Mouse (Mus musculus) neutrophil, adult 5-6 weeks (primary cell): Measurements from ENCODE around the gene Ugt8a. TPM values are rescaled to one million over a fixed set of nuclear protein-coding genes. Genes with fewer than 3 reads are reported as not detected.

ENCODE experiments used
- ATAC-seq: fragments of 151-379, 151-347 bp; 2 replicates; pipeline ENCODE4 v1.8.0; 2017; ENCODE audit warnings: mild to moderate bottlenecking, moderate TSS enrichment; ENCODE audit not compliant: insufficient number of reproducible peaks, poor library complexity, low FRiP score, severe bottlenecking; ENCODE audit errors: extremely low read depth
- total RNA-seq: library from RNA; stranded (forward); fragments of 200-1000 nt; gene quantifications from 2 replicates; pipeline ENCODE4 v1.2.3, GENCODE M21; 2017

The Ugt8a gene
- total RNA-seq, result not detected in 2 replicates

GRCm38 (mm10) chr3:125938092-125938755 is at the start of gene Ugt8a:
Ugt8a (minus strand) TSS chr3:125938619.
- no peak for ATAC-seq

DNA sequence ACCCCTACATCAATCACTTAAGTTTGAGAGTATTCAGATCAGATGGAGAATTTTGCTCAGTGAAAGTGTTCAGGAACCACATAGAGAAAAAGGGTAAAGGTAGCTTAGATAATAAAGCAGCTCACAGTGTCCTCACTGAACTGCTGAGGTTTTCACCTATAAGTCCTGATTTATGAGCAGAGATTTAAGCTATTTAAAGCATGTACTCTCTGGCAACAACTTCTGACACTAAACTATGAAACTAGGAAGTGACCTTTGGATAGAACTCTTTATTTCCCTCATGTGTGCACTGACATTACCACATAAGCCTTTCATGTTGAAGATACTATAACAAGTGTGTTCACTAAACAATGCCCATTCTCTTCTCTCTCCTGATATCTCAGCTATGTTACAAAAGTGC is 48.2 kb upstream of the Ugt8a start:
- no peak for ATAC-seq

GRCm38 (mm10) chr3:125983707-125984420 is 45.4 kb upstream of the Ugt8a start:
- ATAC-seq, result no peak

- ATAC-seq, result no peak
Measured at GRCm38 (mm10) chr3:125979475-125979874, 41.1 kb upstream of the Ugt8a start.

DNA sequence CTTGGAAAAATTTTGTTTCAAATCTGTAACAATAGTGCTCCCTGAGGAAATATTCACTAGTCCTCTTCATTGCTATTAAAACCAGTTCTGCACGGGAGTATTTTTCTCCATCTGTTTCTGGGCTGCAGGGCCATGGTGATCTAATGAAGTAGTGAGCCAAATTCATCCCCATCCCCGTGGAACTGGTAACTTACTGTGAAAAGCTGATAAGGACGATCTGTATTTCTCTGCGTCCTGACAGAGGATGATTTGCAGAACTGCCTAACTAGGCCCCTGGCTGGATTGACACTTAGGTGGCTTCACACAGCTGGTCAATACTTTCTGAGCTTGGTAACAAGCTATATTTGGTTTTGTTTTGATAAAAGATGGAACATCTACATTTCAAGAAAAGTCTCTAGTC is 37.5 kb upstream of the Ugt8a start:
- no peak for ATAC-seq

- no peak for ATAC-seq
Measured at GRCm38 (mm10) chr3:125969458-125969857, 31.0 kb upstream of the Ugt8a start.

DNA sequence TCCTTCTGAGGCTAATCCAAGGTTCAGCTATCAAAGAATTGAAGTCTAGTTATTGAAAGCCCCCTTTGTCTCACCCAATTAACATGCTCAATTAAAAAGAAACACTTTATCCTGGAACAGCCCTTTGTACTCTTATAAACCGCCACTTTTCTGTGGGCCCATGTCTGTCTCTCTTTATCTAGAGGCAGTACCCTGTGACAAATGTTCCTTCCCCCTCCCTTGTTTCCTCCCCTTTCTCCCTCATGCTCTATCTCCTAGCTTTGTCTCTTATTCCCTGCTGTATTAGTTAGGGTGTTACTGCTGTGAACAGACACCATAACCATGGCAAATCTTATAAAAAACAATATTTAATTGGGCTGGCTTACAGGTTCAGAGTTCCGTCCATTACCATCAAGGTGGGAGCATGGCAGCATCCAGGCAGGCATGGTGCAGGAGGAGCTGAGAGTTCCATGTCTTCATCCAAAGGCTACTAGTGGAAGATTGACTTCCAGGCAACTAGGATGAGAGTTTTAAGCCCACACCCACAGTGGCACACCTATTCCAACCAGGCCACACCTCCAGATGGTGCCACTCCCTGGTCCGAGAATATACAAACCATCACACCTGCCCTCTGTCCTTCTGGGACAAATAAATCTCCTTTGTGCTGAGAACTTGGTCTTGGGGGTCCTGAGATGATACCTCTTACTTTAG is 17.9 kb upstream of the Ugt8a start:
- ATAC-seq, result no peak

DNA sequence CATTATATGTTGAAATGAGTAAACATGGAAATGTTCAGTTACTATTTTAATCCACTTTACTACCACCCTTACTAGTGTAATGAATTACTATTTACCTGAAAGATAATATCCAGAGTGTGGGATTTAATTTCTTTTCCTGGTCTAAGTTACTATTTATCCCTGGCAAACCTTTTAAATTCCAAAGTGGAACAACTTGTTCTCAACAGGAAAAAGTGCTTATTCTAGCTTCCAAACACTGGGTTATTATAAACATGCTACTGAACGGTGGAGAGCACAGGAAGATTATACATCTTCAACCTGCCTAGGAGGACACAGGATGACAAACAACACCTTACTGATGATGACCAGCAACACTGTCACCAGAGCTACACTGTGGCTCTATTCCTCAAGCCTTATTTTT is 16.5 kb upstream of the Ugt8a start:
- no peak for ATAC-seq

GRCm38 (mm10) chr3:125940811-125941210 is 2.4 kb upstream of the Ugt8a start:
- ATAC-seq, result no peak

GRCm38 (mm10) chr3:125938756-125939109 is 314 bp upstream of the Ugt8a start:
- no peak for ATAC-seq

GRCm38 (mm10) chr3:125937536-125938091 is 805 bp downstream of the Ugt8a start:
- no peak for ATAC-seq

- ATAC-seq, result no peak
Measured at GRCm38 (mm10) chr3:125935796-125936195, 2.6 kb downstream of the Ugt8a start.

DNA sequence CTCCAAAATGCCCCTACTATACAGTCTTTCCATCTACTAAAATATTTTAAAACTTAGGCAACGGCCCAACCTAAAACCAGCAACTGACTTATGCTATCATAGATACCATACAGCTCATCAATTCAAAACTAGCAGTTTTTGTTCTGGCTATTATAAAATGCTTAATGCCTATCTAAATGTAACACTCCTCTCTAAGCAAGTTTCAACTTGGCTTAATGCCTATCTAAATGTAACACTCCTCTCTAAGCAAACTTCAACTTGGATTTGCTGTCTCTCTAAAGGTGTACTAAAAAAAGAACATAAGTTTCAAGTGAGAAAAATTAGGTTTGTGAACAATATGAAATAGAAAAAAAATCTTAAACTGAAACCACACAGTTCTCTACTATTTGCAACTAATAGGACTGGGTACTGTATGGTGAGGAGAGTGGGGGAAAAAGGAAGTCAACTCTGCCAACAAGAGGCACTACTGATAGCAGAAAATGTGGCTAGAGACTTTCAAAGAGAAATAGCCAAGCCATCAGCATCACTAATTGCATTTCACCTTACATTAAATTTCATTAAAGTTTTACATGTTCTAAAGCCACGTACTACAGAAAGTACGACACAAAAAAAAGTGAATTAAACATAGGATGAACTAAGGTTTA is 5.7 kb downstream of the Ugt8a start:
- no peak for ATAC-seq

DNA sequence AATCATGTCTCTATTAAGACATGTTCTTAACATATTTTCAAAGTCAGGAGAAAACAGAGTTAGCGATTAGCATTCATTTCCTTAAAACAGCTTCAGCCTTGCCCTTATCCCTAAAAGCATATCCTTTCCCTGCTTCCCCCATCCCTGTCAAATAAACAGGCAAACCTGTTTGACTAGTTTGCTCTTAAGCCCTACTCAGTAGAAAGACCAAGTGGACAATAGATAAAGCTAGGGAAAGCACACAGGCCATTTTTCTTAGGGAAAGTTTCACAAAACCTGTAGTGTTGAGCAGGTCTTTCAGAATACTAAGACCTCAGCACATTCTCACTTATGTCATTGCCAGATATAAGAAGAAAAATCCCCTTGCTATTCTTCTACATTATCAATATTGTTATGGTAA is 7.4 kb downstream of the Ugt8a start:
- no peak for ATAC-seq

DNA sequence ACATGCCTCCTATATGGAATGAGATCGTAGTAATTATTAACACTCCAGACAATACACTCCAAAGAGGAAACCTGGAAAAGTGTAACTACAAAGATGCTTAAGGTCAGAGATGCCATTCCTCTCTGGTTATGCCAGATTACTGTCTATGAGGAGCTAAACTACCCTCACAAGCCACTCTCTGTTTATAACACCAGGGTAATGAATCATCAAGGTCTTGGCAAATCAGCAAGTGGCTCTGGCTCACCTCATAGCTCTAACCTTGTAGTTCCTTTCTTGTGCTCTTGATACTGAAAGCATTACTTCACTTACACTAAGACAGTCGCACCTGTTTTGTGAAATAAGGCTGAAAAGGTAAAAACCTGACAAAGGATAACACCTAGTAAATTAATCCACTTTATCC is 17.5 kb downstream of the Ugt8a start:
- ATAC-seq, result no peak

DNA sequence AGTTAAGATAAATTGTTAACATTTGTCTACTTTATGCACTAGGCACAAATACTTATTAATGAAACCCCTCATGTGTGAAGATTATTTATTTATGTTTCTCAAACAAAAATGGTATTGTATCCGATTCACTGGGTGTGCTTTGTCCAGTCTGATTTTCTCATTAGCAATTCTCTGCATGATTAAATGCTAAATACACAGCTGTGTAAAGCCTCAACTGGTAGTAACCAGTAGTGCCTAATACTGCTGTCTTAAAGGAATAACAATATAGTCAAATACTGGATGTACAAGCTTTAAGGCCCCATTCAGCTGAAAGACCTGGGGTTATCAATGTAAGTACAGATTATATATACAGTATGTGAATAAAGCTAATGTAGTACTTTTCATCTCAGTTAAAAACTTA is 39.4 kb downstream of the Ugt8a start:
- no peak for ATAC-seq

GRCm38 (mm10) chr3:125887109-125887508 is 51.3 kb downstream of the Ugt8a start:
- no peak for ATAC-seq

DNA sequence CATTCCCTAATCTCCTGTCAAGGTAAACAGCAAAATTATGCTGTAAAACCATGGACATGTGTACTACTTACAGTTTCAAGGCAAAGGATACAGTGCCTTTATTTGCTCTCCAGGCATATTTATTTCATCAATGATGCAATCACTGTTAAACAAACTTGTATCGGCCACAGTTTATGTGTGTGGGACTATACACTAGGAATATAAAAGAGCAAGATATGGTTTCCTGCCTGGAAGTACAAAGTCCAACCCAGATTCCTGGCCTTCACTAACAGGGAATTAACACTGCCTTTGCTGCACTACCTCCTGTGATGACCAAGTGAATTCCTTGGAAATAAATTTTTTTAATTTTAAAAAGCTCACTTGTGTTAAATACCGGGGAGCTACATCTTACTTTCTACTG is 53.5 kb downstream of the Ugt8a start:
- no peak for ATAC-seq

DNA sequence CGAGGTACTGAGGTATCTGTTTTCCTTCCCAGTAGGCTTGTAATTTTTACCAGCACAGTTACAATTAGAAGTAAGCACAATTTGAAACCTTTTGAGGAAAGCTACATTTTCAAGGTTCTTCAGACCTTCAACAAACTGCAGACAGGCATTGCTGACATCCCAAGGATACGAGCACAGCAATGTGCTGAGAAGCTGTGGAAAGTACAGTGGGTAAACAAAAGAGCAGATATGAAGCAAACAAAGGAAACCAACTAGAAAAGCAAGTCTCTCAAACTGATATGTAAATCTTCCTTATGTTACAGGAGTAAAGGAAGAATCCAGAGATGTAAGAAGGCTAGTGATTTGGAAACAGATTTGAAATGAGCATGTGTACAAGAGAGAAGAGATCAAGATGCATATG is 54.0 kb downstream of the Ugt8a start:
- no peak for ATAC-seq

DNA sequence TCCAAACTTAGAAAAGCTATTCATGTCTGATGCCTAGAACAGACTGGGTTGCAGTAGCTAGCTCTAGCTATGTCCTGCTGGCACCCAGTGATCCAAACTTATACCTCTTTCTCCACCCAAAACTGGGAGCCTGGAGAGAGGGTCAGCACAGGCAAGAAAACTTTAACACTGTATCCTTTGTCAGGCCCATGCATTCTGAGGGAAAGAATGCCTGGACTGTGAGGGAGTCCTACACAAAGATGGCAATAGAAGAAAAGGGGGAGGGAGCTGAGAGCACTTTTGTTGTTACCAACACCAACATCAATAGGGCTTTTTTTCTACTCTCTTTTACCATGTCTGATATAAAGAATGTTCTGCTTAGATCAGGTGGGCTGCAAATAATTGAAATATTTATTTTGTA is 55.4 kb downstream of the Ugt8a start:
- no peak for ATAC-seq
